Mouse (Mus musculus) layer of hippocampus, adult 18-20 months (tissue): ENCODE data around the gene Rrp7a. TPM values are rescaled to one million over a fixed set of nuclear protein-coding genes. Genes with fewer than 3 reads are reported as not detected.

ENCODE experiments used
- DNase-seq, 2 experiments: peaks; one replicate each; pipeline ENCODE4 v3.0.0; 2022; ENCODE audit warnings: low spot score in 2 of 2
- long read RNA-seq: library from polyadenylated mRNA; stranded (forward); transcript quantifications from one replicate; pipeline ENCODE4 v2.0.0, GENCODE M21; 2021
- total RNA-seq, 2 experiments: library from RNA; stranded (reverse); gene quantifications; 2 replicates each; pipeline ENCODE4 v1.2.3; 2021

Rrp7a gene
- 100 to 1,000 TPM; 163 to 164 TPM for total RNA-seq
- long read RNA-seq, full-length matches to known transcripts: 186 of 201 reads
- long read RNA-seq, partial matches to known transcripts: 7 of 201 reads
- long read RNA-seq, other reads (novel, unspliced or antisense): 8 of 201 reads

- DNase-seq: peak; percentile 92 to 95
These were observed at the start of gene Rrp7a for GRCm38 (mm10) chr15:83122566-83123145. Gene Rrp7a, minus strand, starts transcription at chr15:83122801.

- peak; percentile 93 to 97 for DNase-seq
These were observed 49.3 kb upstream of the Rrp7a start for GRCm38 (mm10) chr15:83171712-83172481.

GRCm38 (mm10) chr15:83170956-83171659 lies 48.5 kb upstream of the Rrp7a start:
- DNase-seq: no peak

- DNase-seq: no peak
These were observed 47.4 kb upstream of the Rrp7a start for GRCm38 (mm10) chr15:83169772-83170722.

GRCm38 (mm10) chr15:83168875-83169771 lies 46.5 kb upstream of the Rrp7a start:
- no peak for DNase-seq

GRCm38 (mm10) chr15:83168311-83168710 lies 45.7 kb upstream of the Rrp7a start:
- DNase-seq: no peak

GRCm38 (mm10) chr15:83167550-83168065 lies 45.0 kb upstream of the Rrp7a start:
- DNase-seq: no peak

- DNase-seq: no peak
These were observed 44.5 kb upstream of the Rrp7a start for GRCm38 (mm10) chr15:83167126-83167525.

GRCm38 (mm10) chr15:83166642-83167041 lies 44.0 kb upstream of the Rrp7a start:
- peak in 1 of 2 experiments; percentile 18 for DNase-seq

- DNase-seq: no peak
These were observed 43.1 kb upstream of the Rrp7a start for GRCm38 (mm10) chr15:83165526-83166315.

GRCm38 (mm10) chr15:83164971-83165471 lies 42.4 kb upstream of the Rrp7a start:
- no peak for DNase-seq

- DNase-seq: no peak
These were observed 40.4 kb upstream of the Rrp7a start for GRCm38 (mm10) chr15:83162818-83163485.

- DNase-seq: no peak
These were observed 39.4 kb upstream of the Rrp7a start for GRCm38 (mm10) chr15:83162001-83162400.

- DNase-seq: no peak
These were observed 38.6 kb upstream of the Rrp7a start for GRCm38 (mm10) chr15:83161062-83161748.

GRCm38 (mm10) chr15:83160561-83160960 lies 38.0 kb upstream of the Rrp7a start:
- no peak for DNase-seq

- DNase-seq: no peak
These were observed 37.2 kb upstream of the Rrp7a start for GRCm38 (mm10) chr15:83159823-83160222.

GRCm38 (mm10) chr15:83158587-83159160 lies 36.1 kb upstream of the Rrp7a start:
- no peak for DNase-seq
